In the genomic region with DNA sequence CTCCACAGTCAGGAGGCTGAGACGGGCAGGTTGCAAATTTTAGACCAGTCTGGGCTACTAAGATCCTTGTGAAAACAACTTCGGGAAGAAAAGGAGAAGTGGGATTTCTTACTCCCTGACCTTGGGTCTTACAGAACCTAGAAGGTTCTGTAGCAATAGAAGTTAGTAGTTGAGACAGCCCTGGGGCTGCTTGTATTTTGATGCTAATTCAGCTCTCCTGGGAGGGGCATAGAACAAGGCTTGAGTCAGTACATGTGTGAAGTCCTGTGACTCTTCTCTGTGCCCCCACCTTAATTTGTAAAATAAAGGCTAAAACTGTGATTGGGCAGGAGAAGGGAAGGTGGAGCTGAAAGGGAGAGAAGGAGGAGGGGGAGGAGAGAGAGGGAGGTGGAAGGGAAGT, we compare ENCODE assay signal across 15 mouse cellular contexts. TPM values are rescaled to one million over a fixed set of nuclear protein-coding genes. Genes with fewer than 3 reads are reported as not detected.
"Had no signal": no experiment of that assay in that cellular context is flagged by ENCODE, and none has a peak within 500 bp of the region (broad histone marks: within the 10 kb centered on the region; RNA-seq: fewer than 3 reads in every experiment).

No protein-coding gene starts in this region.

- ATAC-seq: lung, postnatal 0 days had no signal

- H3K4me3 ChIP-seq: left cerebral cortex, adult 2 months; limb, embryonic 10.5 days; liver, embryonic 15.5 days; megakaryocyte, embryonic 14.5 days; midbrain, embryonic 12.5 days had no signal

- H3K4me1 ChIP-seq: liver, embryonic 15.5 days; megakaryocyte, embryonic 14.5 days; midbrain, embryonic 12.5 days had no signal

- H3K27ac ChIP-seq: left cerebral cortex, adult 2 months; limb, embryonic 10.5 days; liver, embryonic 15.5 days; midbrain, embryonic 12.5 days had no signal

- H3K36me3 ChIP-seq: limb, embryonic 10.5 days; liver, embryonic 15.5 days; midbrain, embryonic 12.5 days had no signal

- H3K9ac ChIP-seq: liver, embryonic 15.5 days; midbrain, embryonic 12.5 days had no signal

- DNase-seq: kidney, postnatal 10 days; kidney, postnatal 4 days; lung, adult 2 months; lung, postnatal 36 days; right cerebral cortex, adult 18-20 months; right cerebral cortex, postnatal 4 days; spleen, adult 18-20 months; thymus, adult 18-20 months; thymus, postnatal 14 days had no signal

- H3K9me3 ChIP-seq: limb, embryonic 10.5 days; liver, embryonic 15.5 days had no signal

RNA-seq across cellular contexts. Expression of a gene that starts 46.7 kb away (rescaled TPM):
- polyA plus RNA-seq: lung, adult 2 months had no signal
